Mouse (Mus musculus) kidney, adult 2 months (tissue): Measurements from ENCODE around the gene Cd47. TPM values are rescaled to one million over a fixed set of nuclear protein-coding genes. Genes with fewer than 3 reads are reported as not detected.

Source experiments
- DNase-seq: peaks from one replicate; pipeline ENCODE4 v3.0.0; 2021
- H3K27ac ChIP-seq: fragments of 200-500 bp; 2 replicates; pipeline ENCODE4 v1.5.1; 2012; ENCODE audit warnings: low read depth, low read length, control low read depth, inconsistent platforms; ENCODE audit not compliant: insufficient read depth
- H3K27me3 ChIP-seq: fragments of 200-500 bp; replicated peaks from 2 replicates; pipeline ENCODE4 v1.6.1; 2012; ENCODE audit warnings: mild to moderate bottlenecking, moderate library complexity, low read length, inconsistent platforms; ENCODE audit not compliant: control insufficient read depth, insufficient read depth
- H3K36me3 ChIP-seq: fragments of 200-500 bp; 2 replicates; pipeline ENCODE4 v1.6.1; 2012; ENCODE audit warnings: mild to moderate bottlenecking, moderate library complexity, low read length, inconsistent platforms; ENCODE audit not compliant: control insufficient read depth, insufficient read depth
- H3K4me1 ChIP-seq: fragments of 200-500 bp; 2 replicates; pipeline ENCODE4 v1.6.1; 2011; ENCODE audit warnings: low read length; ENCODE audit not compliant: control insufficient read depth, insufficient read depth
- H3K4me3 ChIP-seq: fragments of 200-500 bp; 2 replicates; pipeline ENCODE4 v1.5.1; 2011; ENCODE audit warnings: mild to moderate bottlenecking, low read depth, low read length, control low read depth; ENCODE audit not compliant: insufficient read depth
- CTCF ChIP-seq: fragments of 200-500 bp; conservative IDR thresholded peaks from 2 replicates; pipeline ENCODE4 v1.5.1; 2011; ENCODE audit warnings: low read depth, mild to moderate bottlenecking, control low read depth, low read length, moderate library complexity, mixed read lengths; ENCODE audit not compliant: insufficient read depth, insufficient read length
- POLR2A ChIP-seq: fragments of 200-500 bp; IDR thresholded peaks from one replicate; pipeline ENCODE4 v1.6.1; 2011; ENCODE audit warnings: low read depth, low read length, control low read depth
- WGBS: fragments of 180-500 bp; shearing (Covaris S2); methylation state at CpG from one replicate; pipeline ENCODE4 v1.1.7; 2018; 5-methylcytosine and 5-hydroxymethylcytosine counted together
- polyA plus RNA-seq: library from polyadenylated mRNA; depleted of rRNA; stranded (reverse); fragments of >200 nt; gene quantifications from 2 replicates; pipeline ENCODE4 v1.2.3, GENCODE M21; 2012

Gene Cd47
- polyA plus RNA-seq, 1 experiment, result 36.5 TPM

DNA sequence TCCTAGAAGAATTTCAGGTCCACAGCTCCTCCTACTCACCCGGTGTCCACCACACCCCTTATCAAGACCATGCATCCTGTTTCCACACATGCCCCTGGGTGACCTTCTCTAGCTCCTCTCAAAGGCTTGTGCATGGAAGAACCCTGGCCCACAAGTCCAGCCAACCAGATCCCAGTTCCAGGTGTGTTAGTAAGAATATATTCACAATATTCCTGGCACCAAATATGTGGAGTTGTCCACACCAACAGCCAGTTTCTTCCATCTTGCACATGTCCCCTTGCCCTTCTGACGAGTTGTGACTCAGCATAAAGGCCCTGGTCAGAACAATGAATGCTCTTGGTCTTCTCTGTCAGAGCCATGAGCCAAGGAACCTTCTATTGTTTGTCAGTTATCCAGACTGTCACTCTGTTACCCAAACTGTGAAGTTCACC, 30.5 kb upstream of the Cd47 start:
- Histone ChIP-seq H3K36me3 (no peaks in the 10 kb centered on the region), H3K27ac (no peak overlapping the region), H3K4me1 (no peaks in the 10 kb centered on the region), H3K27me3 (no peaks in the 10 kb centered on the region; the same call in 1 of the 2 replicates), H3K4me3 (no peak overlapping the region)
- no peak for DNase-seq
- WGBS, result 69% methylated on average over 2 of the region's 2 CpGs
- no peak for TF ChIP-seq POLR2A

DNA sequence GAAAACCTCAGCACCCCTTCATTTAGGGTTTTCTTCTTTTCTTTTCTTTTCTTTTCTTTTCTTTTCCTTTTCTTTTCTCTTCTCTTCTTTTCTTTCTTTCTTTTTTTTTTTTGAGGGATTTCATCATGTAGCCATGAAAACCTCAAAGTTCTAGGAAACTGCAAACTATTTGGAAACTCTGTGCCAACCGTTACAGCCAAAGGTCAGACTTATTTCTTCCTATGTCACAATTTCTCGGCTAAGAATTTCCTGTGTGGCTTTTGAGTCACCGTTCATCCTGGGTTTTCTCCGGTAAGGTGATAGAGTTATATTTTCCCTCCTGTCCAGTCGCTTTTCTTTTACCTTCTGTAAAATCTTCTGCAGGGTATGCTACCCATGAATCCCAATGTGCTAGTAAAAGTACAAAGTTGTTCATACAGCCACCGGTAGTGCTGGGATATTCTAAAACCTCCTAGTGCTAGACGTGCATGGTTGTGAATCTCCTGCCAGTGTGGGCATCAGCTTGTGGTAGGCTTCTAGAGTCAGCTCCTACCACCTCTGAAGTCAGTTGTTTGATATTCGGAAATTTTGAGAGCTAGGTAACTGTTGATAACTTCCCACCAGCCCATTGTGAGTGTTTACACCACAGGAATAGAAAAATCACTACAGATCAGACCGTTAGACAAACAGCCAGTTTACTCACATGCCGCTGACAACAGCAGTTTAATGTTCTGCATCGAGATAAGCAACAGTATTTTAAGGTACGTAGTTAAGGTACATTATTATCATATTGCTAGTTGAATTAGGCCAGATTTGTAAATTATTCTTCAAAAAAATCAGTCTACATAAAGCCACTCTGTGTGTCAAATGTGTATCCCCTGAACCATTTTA, 29.8 kb upstream of the Cd47 start:
- 78% methylated on average over 12 of the region's 12 CpGs for WGBS
- TF ChIP-seq POLR2A (no peak), CTCF (no peak)

DNA sequence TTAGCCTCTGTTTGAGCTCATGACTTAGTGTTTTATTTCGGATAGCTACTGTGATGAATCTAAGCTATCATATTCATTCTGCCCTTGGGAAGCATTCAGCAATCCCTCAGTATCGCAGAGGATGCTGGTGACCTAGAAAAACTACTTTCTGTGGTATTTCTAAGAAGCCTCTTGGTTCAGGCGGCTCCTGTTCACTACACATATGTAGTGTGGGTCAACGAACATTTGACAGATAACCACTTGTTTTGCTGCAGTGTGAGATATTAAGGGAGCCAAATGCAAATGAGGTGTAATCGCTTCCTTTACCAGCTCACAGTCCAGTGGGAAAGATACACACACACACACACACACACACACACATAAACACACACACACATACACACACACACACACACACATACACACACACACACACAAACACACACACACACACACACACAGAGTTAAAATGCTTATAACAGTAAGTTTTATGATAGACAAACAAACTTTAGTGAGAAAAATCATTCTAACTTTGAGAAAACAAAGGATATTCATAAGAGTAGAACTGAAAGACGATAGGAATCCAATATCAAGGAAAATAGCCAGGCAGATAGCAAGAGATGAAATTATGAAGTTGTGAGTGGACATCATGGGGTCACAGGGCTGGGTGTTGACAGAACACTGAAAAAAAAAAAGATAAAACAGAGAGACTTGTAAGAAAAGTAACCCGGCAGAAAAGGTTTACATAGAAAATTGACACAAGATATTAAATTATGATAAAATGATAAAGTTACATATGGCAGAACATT, 28.5 kb upstream of the Cd47 start:
- DNase-seq, result no peak
- Histone ChIP-seq H3K4me1 (no peaks in the 10 kb centered on the region), H3K27ac (no peak overlapping the region), H3K4me3 (no peak overlapping the region), H3K27me3 (no peaks in the 10 kb centered on the region; the same call in 1 of the 2 replicates), H3K36me3 (no peaks in the 10 kb centered on the region)
- 86% methylated on average over 7 of the region's 7 CpGs for WGBS
- TF ChIP-seq POLR2A (no peak), CTCF (no peak)

More for the DNA sequence above, 29.8 kb upstream of the Cd47 start:
- DNase-seq, result no peak
- H3K36me3 ChIP-seq, result no peaks in the 10 kb centered on the region
- no peak overlapping the region for H3K27ac ChIP-seq
- no peak overlapping the region for H3K4me3 ChIP-seq
- no peaks in the 10 kb centered on the region for H3K4me1 ChIP-seq
- H3K27me3 ChIP-seq, result no peaks in the 10 kb centered on the region; the same call in 1 of the 2 replicates

DNA sequence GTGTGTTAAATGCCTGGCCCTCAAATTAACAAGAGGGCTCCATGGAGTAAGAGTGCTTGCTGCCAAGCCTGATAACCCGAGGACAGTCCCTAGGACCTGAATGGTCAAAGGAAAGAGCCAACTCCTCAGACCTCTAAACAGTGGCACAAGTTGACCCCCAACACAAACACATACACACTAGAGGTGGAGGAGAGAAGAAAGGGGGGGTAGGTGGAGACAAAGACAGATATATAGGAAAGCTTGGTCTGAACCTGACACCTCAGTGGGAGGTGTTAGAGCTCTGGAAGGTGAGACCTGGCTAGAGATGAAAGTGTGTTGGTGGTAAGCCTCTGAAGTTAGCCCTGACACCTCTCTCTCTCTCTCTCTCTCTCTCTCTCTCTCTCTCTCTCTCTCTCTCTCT, 27.8 kb upstream of the Cd47 start:
- no peaks in the 10 kb centered on the region for H3K4me1 ChIP-seq
- no peaks in the 10 kb centered on the region for H3K36me3 ChIP-seq
- no peaks in the 10 kb centered on the region; the same call in 1 of the 2 replicates for H3K27me3 ChIP-seq
- no peak overlapping the region for H3K4me3 ChIP-seq
- no peak for TF ChIP-seq CTCF
- no peak for TF ChIP-seq POLR2A
- DNase-seq, result no peak
- WGBS, result 65% methylated on average over 1 of the region's 1 CpGs
- no peak overlapping the region for H3K27ac ChIP-seq

DNA sequence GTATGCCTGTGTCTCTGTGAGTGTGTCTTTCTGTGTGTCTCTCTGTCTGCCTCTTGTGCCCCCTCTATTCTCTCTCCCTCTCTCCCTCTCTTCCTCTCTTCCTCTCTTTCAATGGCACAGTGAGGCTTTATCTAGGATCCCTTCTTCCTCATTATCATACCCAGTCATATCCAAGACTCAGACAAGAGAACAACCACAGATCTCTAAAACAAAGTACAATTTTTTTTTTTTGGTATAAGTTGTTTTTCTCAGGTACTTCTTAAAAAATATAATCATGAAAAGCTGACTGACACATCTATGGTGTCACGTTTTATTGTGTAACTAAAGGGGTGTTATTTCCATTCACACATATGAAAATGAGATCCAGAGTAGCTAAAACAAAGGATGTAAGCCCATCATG, 27.3 kb upstream of the Cd47 start:
- no peaks in the 10 kb centered on the region for H3K4me1 ChIP-seq
- no peak overlapping the region for H3K4me3 ChIP-seq
- H3K27me3 ChIP-seq, result no peaks in the 10 kb centered on the region; the same call in 1 of the 2 replicates
- TF ChIP-seq POLR2A (no peak), CTCF (no peak)
- no peak overlapping the region for H3K27ac ChIP-seq
- no peaks in the 10 kb centered on the region for H3K36me3 ChIP-seq
- WGBS, result 93% methylated on average over 1 of the region's 1 CpGs
- no peak for DNase-seq

DNA sequence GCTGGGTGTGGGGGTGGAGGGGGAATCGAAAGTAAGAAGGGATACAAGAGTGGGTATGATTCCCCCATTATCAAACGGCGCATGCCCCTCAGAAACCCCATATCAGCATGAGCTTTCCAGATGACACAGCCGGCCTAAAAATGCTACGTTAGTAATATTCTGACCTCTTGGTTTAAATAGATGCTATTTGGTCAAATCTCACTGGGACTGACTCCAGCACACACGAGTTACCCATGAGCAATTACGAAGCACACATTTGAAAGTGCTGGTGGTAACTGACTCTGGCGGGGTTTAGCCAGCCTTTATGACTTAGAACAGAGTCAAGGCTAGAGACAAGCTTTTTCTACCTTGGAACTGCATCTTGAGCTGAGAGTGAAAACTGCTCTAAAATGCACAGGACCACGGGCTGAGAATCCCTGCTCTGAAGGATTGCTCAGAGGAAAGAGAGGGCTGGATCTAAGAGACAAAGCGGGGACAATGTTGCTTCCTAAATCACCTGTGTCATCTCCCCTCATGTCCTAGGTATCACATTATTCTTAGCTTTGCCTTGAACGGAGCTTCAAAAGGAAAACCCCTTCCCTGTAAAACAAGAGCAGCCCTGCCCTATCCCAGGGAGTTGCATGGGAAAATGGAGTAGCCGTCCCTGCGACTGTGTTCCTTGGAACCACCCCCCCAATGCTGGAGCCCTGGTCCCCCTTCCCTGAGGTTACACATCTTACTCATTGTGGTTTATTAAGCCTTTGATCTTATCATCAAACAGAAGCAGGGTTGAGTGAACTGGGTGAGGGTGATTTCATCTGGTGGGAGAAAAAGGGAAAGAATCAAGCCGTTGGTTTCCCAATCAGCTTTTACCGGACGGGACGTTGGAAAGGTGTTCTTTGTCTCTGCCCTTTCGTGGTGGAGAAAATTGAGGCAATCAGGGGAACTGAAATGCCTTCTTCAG, 26.0 kb upstream of the Cd47 start:
- H3K4me1 ChIP-seq, result no peaks in the 10 kb centered on the region
- H3K27ac ChIP-seq, result no peak overlapping the region
- no peaks in the 10 kb centered on the region for H3K36me3 ChIP-seq
- no peak for DNase-seq
- no peaks in the 10 kb centered on the region; the same call in 1 of the 2 replicates for H3K27me3 ChIP-seq
- WGBS, result 68% methylated on average over 18 of the region's 18 CpGs
- TF ChIP-seq CTCF (no peak), POLR2A (no peak)
- no peak overlapping the region for H3K4me3 ChIP-seq
